Mouse (Mus musculus) cerebellum, adult 18-20 months (tissue): ENCODE results near the gene Unc45a.

Experiments
- DNase-seq, 2 experiments: peaks; one replicate each; pipeline ENCODE4 v3.0.0; 2021

Unc45a gene

GRCm38 (mm10) chr7:80340793-80341192 lies at the start of gene Unc45a:
Unc45a (minus strand) TSS chr7:80341005.
- peak; percentile 75 to 81 for DNase-seq

- no peak for DNase-seq
Observed at GRCm38 (mm10) chr7:80387633-80388543, 47.1 kb upstream of the Unc45a start, which contains the start of gene Fes. Fes (minus strand) TSS chr7:80387946.

GRCm38 (mm10) chr7:80387033-80387632 lies 46.3 kb upstream of the Unc45a start:
- no peak for DNase-seq

- DNase-seq = peak; percentile 86 to 91
Observed at GRCm38 (mm10) chr7:80386235-80386930, 45.6 kb upstream of the Unc45a start.

GRCm38 (mm10) chr7:80382919-80383318 lies 42.1 kb upstream of the Unc45a start:
- DNase-seq = no peak

DNA sequence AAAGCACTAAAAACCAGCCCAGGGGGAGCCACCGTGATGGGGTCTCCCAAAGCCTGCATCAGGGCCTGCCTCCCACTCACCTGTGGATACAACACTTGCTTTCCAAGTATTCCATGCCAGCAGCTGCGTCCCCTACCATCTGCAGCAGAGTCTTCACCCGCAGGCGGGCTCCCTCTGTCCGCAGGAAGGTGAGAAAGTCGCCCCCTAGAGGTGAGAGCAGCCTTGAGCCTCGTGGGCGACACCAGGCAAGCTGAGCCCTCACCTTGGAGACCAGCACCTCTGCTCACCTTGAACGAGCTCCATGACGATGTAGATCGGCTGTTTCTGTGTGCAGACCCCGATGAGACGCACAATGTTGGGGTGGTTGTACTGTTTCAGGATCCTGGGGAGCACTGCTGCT lies 38.7 kb upstream of the Unc45a start:
- DNase-seq = peak; percentile 56 to 57

- peak; percentile 66 to 88 for DNase-seq
Observed at GRCm38 (mm10) chr7:80377471-80377870, 36.7 kb upstream of the Unc45a start.

DNA sequence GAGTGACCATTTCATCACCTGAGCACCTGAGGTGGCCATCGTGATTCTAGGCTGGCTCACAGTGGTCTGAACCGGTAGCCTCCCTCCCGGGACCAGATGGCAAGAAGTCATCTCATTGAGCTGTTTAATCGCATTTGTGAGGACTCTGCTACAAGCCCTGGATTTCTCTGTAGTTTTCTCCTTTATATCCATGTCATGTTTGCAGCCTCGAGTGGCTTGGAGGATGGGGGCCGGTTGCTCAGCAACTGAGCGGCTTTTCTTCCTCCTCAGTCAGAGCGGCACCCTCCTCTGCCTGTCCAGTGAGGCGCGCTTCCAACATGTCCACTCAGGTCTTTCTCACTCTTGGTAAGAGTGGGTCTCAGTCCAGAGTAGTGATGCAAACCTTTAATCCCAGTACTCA lies 35.4 kb upstream of the Unc45a start:
- DNase-seq = no peak

DNA sequence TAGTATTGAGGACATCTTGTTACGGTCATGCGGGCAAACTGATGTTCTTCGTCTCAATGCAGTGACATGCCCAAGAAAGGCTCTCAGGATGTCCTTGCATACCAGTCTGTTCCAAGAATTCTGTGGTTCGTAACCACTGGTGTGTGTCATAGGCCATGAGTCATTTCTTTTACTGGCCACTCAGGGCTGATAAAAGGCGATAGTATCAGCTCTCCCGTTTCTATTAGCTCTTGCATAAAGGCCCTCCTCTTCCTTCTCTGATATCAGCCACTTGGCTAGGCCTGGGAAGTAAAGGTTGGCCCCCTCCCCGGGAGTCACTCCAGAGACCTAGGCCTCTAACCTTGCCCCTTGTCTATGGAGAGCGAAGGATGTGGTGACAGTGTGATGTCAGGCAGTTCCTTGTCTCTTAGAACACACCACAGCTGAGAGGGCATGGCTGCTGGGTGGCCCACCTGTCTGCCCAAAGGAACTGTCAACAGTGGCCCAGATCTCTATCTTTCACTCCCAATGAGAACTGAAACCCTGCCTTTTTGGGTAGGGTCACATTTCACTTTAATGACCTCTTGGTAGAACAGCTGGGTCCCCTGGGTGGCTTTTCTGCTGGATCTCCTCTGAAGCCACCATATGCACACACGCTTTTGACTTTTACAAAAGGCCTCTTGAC lies 34.7 kb upstream of the Unc45a start:
- no peak for DNase-seq

DNA sequence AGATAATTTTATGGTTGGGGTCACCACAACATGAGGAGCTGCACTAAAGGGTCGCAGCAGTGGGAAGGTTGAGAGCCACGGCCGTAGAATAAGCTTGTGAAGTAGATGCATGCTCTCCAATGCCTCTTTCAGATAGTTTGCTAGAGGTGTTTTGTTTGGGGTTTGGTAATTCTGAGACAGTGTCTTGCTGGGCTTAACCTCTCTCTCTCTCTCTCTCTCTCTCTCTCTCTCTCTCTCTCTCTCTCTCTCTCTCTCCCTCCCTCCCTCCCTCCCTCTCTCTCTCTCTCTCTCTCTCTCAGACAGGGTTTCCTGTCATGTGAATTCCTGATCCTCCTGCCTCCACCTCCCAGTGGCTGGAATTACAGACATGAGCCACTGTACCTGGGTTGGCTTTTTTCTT lies 33.9 kb upstream of the Unc45a start:
- DNase-seq = no peak

DNA sequence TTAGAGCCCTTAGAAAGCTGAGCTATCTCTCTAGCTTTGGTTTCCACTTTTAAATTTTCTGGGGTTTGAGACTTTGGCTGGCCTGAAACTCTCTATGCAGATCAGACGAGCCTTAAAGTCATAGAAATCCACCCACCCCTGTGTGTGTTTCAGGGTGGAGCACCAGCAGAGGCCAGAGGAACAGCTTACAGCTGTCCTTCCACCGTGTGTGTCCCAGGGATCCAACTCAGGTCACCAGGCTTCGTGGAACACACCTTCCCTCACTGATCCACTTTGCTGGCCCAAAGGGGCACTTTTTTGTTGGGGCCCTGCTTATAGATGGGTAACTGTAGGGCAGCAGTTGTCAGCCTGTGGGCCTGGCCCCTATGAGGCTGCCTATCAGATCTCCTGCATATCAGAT lies 33.5 kb upstream of the Unc45a start:
- DNase-seq = no peak

DNA sequence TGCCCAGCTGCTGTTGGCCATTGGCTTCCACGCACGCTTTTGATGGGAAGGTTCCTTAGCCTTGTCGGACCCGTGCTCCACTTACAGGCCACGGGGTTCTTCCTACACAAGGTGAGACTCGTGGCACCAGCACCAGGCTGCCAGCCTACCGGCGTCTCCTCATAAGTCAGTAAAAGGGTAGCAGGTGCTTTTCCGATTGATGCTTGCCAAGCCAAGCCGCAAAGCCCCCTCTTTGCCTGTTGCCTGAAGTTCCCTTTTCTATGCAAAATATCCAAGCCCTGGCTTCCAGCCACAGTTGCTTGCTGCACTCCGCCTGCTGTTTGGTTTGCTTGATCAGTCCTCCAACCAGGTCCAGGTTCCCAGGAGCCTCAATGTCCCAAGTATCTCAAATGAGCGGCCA lies 33.0 kb upstream of the Unc45a start:
- no peak for DNase-seq

- no peak for DNase-seq
Observed at GRCm38 (mm10) chr7:80373352-80373751, 32.5 kb upstream of the Unc45a start.

DNA sequence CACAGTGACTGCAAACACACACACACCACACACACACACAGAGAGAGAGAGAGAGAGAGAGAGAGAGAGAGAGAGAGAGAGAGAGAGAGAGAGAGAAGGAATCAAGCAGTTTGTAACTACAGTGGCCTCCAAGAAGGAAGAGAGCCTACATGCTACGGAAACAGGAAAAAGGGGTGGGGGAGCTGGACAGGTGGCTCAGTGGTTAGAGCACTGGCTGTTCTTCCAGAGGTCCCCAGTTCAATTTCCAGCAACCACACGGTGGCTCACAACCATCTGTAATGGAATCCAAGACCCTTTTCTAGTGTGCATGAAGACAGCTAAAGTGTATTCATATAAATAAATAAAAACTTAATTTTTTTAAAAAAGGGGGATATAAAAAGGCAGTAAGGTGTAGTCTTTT lies 31.9 kb upstream of the Unc45a start:
- DNase-seq = no peak

DNA sequence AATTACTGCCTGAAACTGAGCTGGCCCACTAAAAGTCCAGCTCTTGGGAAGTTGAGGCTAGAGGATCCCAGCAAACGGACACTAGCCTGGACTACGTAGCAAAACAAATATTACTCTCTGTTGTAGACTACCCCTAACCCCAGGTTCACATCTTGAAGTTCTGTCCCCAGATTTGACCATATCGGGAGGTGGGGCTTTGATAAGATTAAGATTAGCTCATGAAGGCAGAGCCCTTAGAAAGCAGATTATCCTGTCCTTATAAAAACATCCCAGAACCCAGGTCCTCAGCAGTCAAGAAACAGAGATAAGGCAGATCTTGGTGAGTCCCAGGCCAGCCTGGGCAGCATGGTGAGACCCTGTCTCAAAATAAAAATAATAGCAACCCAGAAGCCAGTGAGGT lies 31.4 kb upstream of the Unc45a start:
- no peak for DNase-seq

DNA sequence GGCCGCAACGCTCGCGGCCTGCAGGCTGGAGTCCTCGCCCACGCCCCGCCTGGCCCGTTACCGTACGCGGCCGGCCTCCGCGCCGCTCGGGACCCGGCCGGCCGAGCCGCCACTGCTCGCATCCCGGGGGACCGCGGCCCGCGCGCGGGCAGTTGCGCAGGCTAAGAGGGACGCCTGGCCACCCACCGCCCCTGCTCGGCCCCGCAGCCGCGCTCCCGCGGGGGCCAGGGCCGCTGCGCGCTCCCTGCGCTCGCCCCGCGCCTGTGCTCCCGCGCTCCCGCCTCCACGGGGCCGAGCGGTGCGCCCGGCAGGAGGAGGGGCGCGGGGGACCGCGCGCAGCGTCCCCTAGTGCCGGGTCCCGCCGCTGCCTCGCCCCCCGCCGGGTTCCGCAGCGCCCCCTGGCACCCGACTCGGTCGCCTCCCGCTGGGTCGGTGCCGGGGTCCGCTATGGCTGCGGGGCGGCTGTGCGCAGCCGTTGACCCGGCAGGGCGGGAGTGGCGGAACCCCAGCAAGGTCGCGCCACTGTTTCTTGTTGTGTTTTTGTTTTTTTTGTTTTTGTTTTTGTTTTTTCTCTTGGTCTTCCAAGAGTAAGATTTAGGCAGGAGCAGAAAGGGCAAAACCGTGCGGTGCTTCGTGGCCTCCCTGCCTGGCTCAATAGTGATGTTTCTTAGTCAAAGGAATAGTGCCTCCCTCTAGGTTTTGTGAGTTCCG lies 30.4 kb upstream of the Unc45a start, which contains the start of gene Man2a2:
Gene Man2a2 (minus strand): TSS at position 335 of the 711 bp plus-strand sequence.
- DNase-seq = peak; percentile 61 to 86

DNA sequence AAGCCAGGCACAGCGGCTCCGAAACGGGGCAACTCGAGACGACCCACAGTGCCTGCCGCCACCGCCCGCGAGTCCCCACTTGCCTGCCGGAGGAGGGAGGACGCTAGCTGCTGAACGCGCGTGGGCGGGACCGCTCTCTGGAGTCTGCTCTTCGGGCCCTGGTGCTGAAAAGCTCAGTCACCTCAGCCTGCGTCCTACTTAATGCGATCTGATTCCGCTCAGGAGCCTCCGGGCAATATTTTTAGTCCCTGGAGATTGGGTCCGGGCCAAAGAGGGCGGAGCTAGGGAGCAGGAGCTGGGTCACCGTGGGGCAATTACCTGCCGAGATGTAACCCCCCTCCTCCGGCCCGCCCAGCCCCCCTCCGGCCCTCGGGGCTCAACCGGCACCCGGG lies 29.8 kb upstream of the Unc45a start:
- DNase-seq = peak; percentile 91 to 92

GRCm38 (mm10) chr7:80369967-80370431 lies 29.2 kb upstream of the Unc45a start:
- no peak for DNase-seq

- peak; percentile 60 to 65 for DNase-seq
Observed at GRCm38 (mm10) chr7:80369461-80369860, 28.7 kb upstream of the Unc45a start.

DNA sequence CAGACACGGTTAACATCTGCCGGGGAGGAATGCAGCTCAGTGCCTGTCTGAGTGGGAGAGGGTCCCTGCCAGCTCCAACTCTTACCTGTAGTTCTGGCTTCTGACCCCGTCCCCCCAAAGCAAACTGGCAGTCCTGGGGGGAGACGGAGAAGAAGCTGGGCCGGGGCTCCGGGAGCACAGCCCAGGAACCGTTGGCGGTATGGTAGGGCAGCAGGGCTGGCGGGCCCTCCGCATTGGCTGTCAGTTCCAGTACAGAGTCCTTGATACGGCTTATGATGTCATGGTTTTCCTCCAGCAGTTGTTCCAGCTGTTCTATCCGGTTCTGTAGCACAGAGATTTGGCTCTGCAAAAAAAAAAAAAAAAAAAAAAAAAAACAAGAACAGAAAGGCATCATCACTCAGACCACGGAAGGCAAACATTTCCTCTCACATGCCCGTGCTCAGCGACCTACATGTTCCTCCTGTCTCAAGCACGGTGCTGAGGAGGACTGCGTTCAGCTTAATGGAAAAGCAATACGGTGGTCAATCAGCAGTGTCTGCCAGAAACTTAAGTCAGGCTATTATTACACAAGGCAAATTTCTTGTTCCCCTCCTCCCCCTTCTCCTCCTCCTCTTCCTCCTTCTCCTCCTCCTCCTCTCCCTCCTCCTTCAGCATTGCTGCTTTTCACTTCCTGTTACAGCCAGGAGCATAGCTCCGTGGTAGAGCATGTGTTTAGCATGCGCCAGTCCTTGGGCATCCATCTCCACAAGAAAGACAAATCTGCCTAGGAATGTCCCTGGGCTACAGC lies 28.0 kb upstream of the Unc45a start:
- DNase-seq = no peak

- DNase-seq = no peak
Observed at GRCm38 (mm10) chr7:80368009-80368408, 27.2 kb upstream of the Unc45a start.
